Mouse (Mus musculus) neutrophil, adult 5-6 weeks (primary cell): ENCODE results near the gene Gtpbp1. TPM values are rescaled to one million over a fixed set of nuclear protein-coding genes. Genes with fewer than 3 reads are reported as not detected.
A peak's percentile ranks its signal among the peaks of the same experiment; 100 is the strongest.

ENCODE experiments used
- ATAC-seq: fragments of 151-379, 151-347 bp; 2 replicates; pipeline ENCODE4 v1.8.0; 2017; ENCODE audit warnings: mild to moderate bottlenecking, moderate TSS enrichment; ENCODE audit not compliant: insufficient number of reproducible peaks, poor library complexity, low FRiP score, severe bottlenecking; ENCODE audit errors: extremely low read depth
- total RNA-seq: library from RNA; stranded (forward); fragments of 200-1000 nt; gene quantifications from 2 replicates; pipeline ENCODE4 v1.2.3, GENCODE M21; 2017

Gtpbp1 gene
- total RNA-seq, 1 experiment from 2014 or later: 87.6 TPM

- ATAC-seq: peak; percentile 51
These were observed 17.7 kb downstream of the Gtpbp1 start for GRCm38 (mm10) chr15:79708229-79708822.

GRCm38 (mm10) chr15:79715646-79716045, 25.0 kb downstream of the Gtpbp1 start:
- ATAC-seq: no peak

- no peak for ATAC-seq
These were observed 26.1 kb downstream of the Gtpbp1 start for GRCm38 (mm10) chr15:79716710-79717109.

- ATAC-seq: no peak
These were observed 29.6 kb downstream of the Gtpbp1 start for GRCm38 (mm10) chr15:79720267-79720666.

GRCm38 (mm10) chr15:79720796-79721195, 30.2 kb downstream of the Gtpbp1 start:
- no peak for ATAC-seq

- peak; percentile 74 for ATAC-seq
These were observed 32.8 kb downstream of the Gtpbp1 start for GRCm38 (mm10) chr15:79723439-79723838.

GRCm38 (mm10) chr15:79725190-79725789, 34.6 kb downstream of the Gtpbp1 start:
- ATAC-seq: no peak

GRCm38 (mm10) chr15:79727840-79728239, 37.2 kb downstream of the Gtpbp1 start:
- ATAC-seq: no peak

GRCm38 (mm10) chr15:79728311-79728710, 37.7 kb downstream of the Gtpbp1 start:
- ATAC-seq: no peak

- no peak for ATAC-seq
These were observed 38.2 kb downstream of the Gtpbp1 start for GRCm38 (mm10) chr15:79728731-79729388.

GRCm38 (mm10) chr15:79731554-79731953, 40.9 kb downstream of the Gtpbp1 start:
- ATAC-seq: no peak

GRCm38 (mm10) chr15:79733192-79733591, 42.5 kb downstream of the Gtpbp1 start:
- ATAC-seq: no peak

- ATAC-seq: peak; percentile 68
These were observed 43.0 kb downstream of the Gtpbp1 start for GRCm38 (mm10) chr15:79733640-79734039.

GRCm38 (mm10) chr15:79734311-79734710, 43.7 kb downstream of the Gtpbp1 start:
- no peak for ATAC-seq

GRCm38 (mm10) chr15:79740739-79741138, 50.1 kb downstream of the Gtpbp1 start:
- ATAC-seq: peak; percentile 22; the same call in 1 of the 2 replicates

- ATAC-seq: peak; percentile 61
These were observed 50.7 kb downstream of the Gtpbp1 start for GRCm38 (mm10) chr15:79741173-79741858.

GRCm38 (mm10) chr15:79741921-79742705, 51.5 kb downstream of the Gtpbp1 start, which contains the start of gene Sun2:
Gene Sun2, minus strand, starts transcription at chr15:79742536.
- ATAC-seq: peak; percentile 68

- no peak for ATAC-seq
These were observed 52.0 kb downstream of the Gtpbp1 start for GRCm38 (mm10) chr15:79742706-79743023.

GRCm38 (mm10) chr15:79744001-79744400, 53.4 kb downstream of the Gtpbp1 start:
- ATAC-seq: no peak
